Mouse (Mus musculus) stomach, postnatal 0 days (tissue): ENCODE measurements at regions not wholly inside any gene's neighbourhood (a gene's known extent, or its start where the extent isn't known, plus 50 kb on each side); places are given as distances from the start of the nearest gene placed in this dataset.

Experiments used
- CTCF ChIP-seq: IDR thresholded peaks from 2 replicates; pipeline ENCODE4 v1.5.1; 2016; ENCODE audit warnings: antibody characterized with exemption, low read depth, mild to moderate bottlenecking, moderate library complexity
- EP300 ChIP-seq: optimal IDR thresholded peaks from 2 replicates; pipeline ENCODE3; 2016; ENCODE audit warnings: antibody characterized with exemption

GRCm38 (mm10) chr12:42049056-42049455 is 562.8 kb upstream of the Lrrn3 start:
- TF ChIP-seq CTCF (no peak), EP300 (no peak)
